Mouse (Mus musculus) spleen, postnatal 4 days (tissue): ENCODE measurements around the gene Sesn3.
"Not testable (repeated sequence)": the region's sequence is repeated elsewhere in the genome, so short reads cannot be mapped to it uniquely, and the experiment has no call there.

Experiments
- DNase-seq, 2 experiments: peaks; one replicate each; pipeline ENCODE4 v3.0.0; 2022; ENCODE audit warnings: low spot score in 2 of 2

The Sesn3 gene

GRCm38 (mm10) chr9:14274986-14275720, at the start of gene Sesn3:
TSS of gene Sesn3 (plus strand) at chr9:14275067.
- DNase-seq: peak; percentile 68 to 83

- DNase-seq: not testable (repeated sequence)
These were observed 47.8 kb upstream of the Sesn3 start for GRCm38 (mm10) chr9:14227086-14227485.

GRCm38 (mm10) chr9:14233702-14234373, 41.0 kb upstream of the Sesn3 start:
- no peak for DNase-seq

- no peak for DNase-seq
These were observed 39.6 kb upstream of the Sesn3 start for GRCm38 (mm10) chr9:14235286-14235685.

GRCm38 (mm10) chr9:14241003-14241402, 33.9 kb upstream of the Sesn3 start:
- DNase-seq: not testable (repeated sequence)

- no peak for DNase-seq
These were observed 32.6 kb upstream of the Sesn3 start for GRCm38 (mm10) chr9:14242308-14242707.

- peak in 1 of 2 experiments; percentile 27 for DNase-seq
These were observed 30.3 kb upstream of the Sesn3 start for GRCm38 (mm10) chr9:14244528-14244927.

GRCm38 (mm10) chr9:14245013-14245586, 29.8 kb upstream of the Sesn3 start:
- no peak for DNase-seq

- DNase-seq: no peak
These were observed 28.7 kb upstream of the Sesn3 start for GRCm38 (mm10) chr9:14246016-14246799.

GRCm38 (mm10) chr9:14247480-14248208, 27.2 kb upstream of the Sesn3 start:
- no peak for DNase-seq

- DNase-seq: no peak
These were observed 26.7 kb upstream of the Sesn3 start for GRCm38 (mm10) chr9:14248209-14248596.

- no peak for DNase-seq
These were observed 13.7 kb upstream of the Sesn3 start for GRCm38 (mm10) chr9:14261150-14261549.

GRCm38 (mm10) chr9:14262568-14262972, 12.3 kb upstream of the Sesn3 start:
- no peak for DNase-seq

GRCm38 (mm10) chr9:14266470-14266869, 8.4 kb upstream of the Sesn3 start:
- no peak for DNase-seq

GRCm38 (mm10) chr9:14268578-14268977, 6.3 kb upstream of the Sesn3 start:
- no peak for DNase-seq

GRCm38 (mm10) chr9:14272921-14273320, 1.9 kb upstream of the Sesn3 start:
- no peak for DNase-seq

- DNase-seq: no peak
These were observed 281 bp upstream of the Sesn3 start for GRCm38 (mm10) chr9:14274586-14274985.

- peak; percentile 93 to 95 for DNase-seq
These were observed 1.1 kb downstream of the Sesn3 start for GRCm38 (mm10) chr9:14275792-14276480.

- peak in 1 of 2 experiments; percentile 59 for DNase-seq
These were observed 1.8 kb downstream of the Sesn3 start for GRCm38 (mm10) chr9:14276481-14277287.
